Mouse (Mus musculus) cortical plate, adult 2 months (tissue): Measurements from ENCODE around the gene Prm1.

ENCODE experiments used
- CTCF ChIP-seq: fragments of 200-500 bp; IDR thresholded peaks from 2 replicates; pipeline ENCODE4 v1.5.1; 2011; ENCODE audit warnings: mild to moderate bottlenecking, control low read depth, low read length; ENCODE audit not compliant: insufficient read depth; ENCODE audit errors: extremely low read depth
- POLR2A ChIP-seq: fragments of 200-500 bp; IDR thresholded peaks from 2 replicates; pipeline ENCODE4 v1.6.1; 2011; ENCODE audit warnings: mild to moderate bottlenecking, low read length, control low read depth; ENCODE audit not compliant: insufficient read depth; ENCODE audit errors: extremely low read depth

DNA sequence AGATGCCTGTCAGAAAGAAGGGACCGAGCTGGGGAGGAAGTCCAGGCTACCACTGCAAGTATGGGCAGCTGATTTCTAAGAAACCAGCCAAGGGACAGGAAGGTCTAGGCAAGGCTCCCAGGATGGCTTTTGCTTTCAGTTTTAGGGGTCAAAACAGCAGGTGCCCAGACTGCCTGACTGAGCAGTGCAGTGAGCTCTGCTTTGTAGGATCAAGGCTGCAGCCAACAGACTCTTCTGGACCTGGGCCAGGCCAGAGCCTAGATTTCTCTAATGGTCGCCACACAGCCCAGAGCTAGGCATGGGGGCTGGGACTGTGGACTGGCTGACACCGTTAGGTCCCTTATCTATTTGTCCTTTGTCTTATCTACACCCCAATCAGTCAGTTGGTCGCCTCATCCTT, 30.9 kb downstream of the Prm1 start:
- TF ChIP-seq CTCF: no peak
- TF ChIP-seq POLR2A: no peak
